Mouse (Mus musculus): Measurements from ENCODE around the gene Aunip. TPM values are rescaled to one million over a fixed set of nuclear protein-coding genes. Genes with fewer than 3 reads are reported as not detected.

The Aunip gene
- polyA plus RNA-seq, 1 experiment from 2014 or later: 14.6 TPM

- H3K4me1 ChIP-seq (ENCODE audit: control insufficient read depth, insufficient read depth, low read length): peaks cover 5% of the 10 kb centered on the region; the same call in 1 of the 2 replicates
- H3K36me3 ChIP-seq (ENCODE audit: control insufficient read depth, insufficient read depth, low read length): peaks cover 17% of the 10 kb centered on the region
- H3K4me2 ChIP-seq (ENCODE audit: low read depth, low read length): peak overlapping the region; percentile 97
- 44% methylated on average over 3 of the region's 3 CpGs for WGBS
- peak overlapping the region; percentile 45; the same call in 1 of the 2 replicates for H3K9ac ChIP-seq (ENCODE audit: low read depth, low read length)
- no peaks in the 10 kb centered on the region for H3K9me3 ChIP-seq (ENCODE audit: control insufficient read depth, low read length)
- H3K27me3 ChIP-seq (replicated peaks; ENCODE audit: control insufficient read depth, insufficient read depth, low read length): no peaks in the 10 kb centered on the region
- no peak for ATAC-seq
- H3K4me3 ChIP-seq (ENCODE audit: low read length): peak overlapping the region; percentile 94
- no peak overlapping the region for H3K27ac ChIP-seq (ENCODE audit: low read length)
Measured at GRCm38 (mm10) chr4:134469985-134470384, 40.8 kb upstream of the Aunip start.

GRCm38 (mm10) chr4:134471469-134471868, 39.3 kb upstream of the Aunip start:
- Histone ChIP-seq H3K9ac (ENCODE audit: low read depth, low read length) (no peak overlapping the region), H3K4me1 (ENCODE audit: control insufficient read depth, insufficient read depth, low read length) (peaks cover 5% of the 10 kb centered on the region; the same call in 1 of the 2 replicates), H3K36me3 (ENCODE audit: control insufficient read depth, insufficient read depth, low read length) (peaks cover 24% of the 10 kb centered on the region), H3K27me3 (replicated peaks; ENCODE audit: control insufficient read depth, insufficient read depth, low read length) (no peaks in the 10 kb centered on the region), H3K27ac (ENCODE audit: low read length) (no peak overlapping the region), H3K4me3 (ENCODE audit: low read length) (no peak overlapping the region), H3K9me3 (ENCODE audit: control insufficient read depth, low read length) (no peaks in the 10 kb centered on the region), H3K4me2 (ENCODE audit: low read depth, low read length) (no peak overlapping the region)
- ATAC-seq: no peak

DNA sequence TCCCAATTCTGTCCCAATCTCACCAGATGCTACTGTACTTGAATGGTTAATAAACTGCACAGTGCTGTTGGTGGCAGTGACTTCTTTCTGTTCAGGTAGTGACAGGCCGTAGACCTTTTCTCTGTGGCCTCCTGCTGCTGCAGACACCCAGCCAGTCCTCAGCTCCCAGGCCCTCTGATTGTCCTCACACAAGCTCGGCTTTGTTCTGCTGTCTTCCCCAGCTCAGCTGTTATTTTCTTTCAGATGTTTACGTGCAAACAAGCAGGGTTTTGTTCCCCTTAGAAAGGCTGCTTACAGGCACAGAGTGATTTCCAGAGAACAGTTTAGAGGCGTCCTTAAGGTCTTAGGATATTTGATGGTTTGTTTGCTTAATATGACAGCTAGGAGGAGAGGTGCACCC, 37.0 kb upstream of the Aunip start:
- H3K27ac ChIP-seq (ENCODE audit: low read length): no peak overlapping the region
- H3K4me3 ChIP-seq (ENCODE audit: low read length): no peak overlapping the region
- WGBS: 66% methylated on average over 4 of the region's 4 CpGs
- no peaks in the 10 kb centered on the region for H3K9me3 ChIP-seq (ENCODE audit: control insufficient read depth, low read length)
- peaks cover 28% of the 10 kb centered on the region for H3K36me3 ChIP-seq (ENCODE audit: control insufficient read depth, insufficient read depth, low read length)
- H3K4me2 ChIP-seq (ENCODE audit: low read depth, low read length): no peak overlapping the region
- H3K27me3 ChIP-seq (replicated peaks; ENCODE audit: control insufficient read depth, insufficient read depth, low read length): no peaks in the 10 kb centered on the region
- ATAC-seq: no peak
- H3K4me1 ChIP-seq (ENCODE audit: control insufficient read depth, insufficient read depth, low read length): 0 out of 2 replicates have a peak, but pooled peaks cover 3% of the 10 kb centered on the region
- H3K9ac ChIP-seq (ENCODE audit: low read depth, low read length): no peak overlapping the region

GRCm38 (mm10) chr4:134474240-134474639, 36.6 kb upstream of the Aunip start:
- Histone ChIP-seq H3K9ac (ENCODE audit: low read depth, low read length) (no peak overlapping the region), H3K27me3 (replicated peaks; ENCODE audit: control insufficient read depth, insufficient read depth, low read length) (no peaks in the 10 kb centered on the region), H3K27ac (ENCODE audit: low read length) (peak overlapping the region; percentile 14; the same call in 1 of the 2 replicates), H3K4me3 (ENCODE audit: low read length) (no peak overlapping the region), H3K4me2 (ENCODE audit: low read depth, low read length) (no peak overlapping the region), H3K36me3 (ENCODE audit: control insufficient read depth, insufficient read depth, low read length) (peaks cover 28% of the 10 kb centered on the region), H3K9me3 (ENCODE audit: control insufficient read depth, low read length) (no peaks in the 10 kb centered on the region), H3K4me1 (ENCODE audit: control insufficient read depth, insufficient read depth, low read length) (0 out of 2 replicates have a peak, but pooled peaks cover 3% of the 10 kb centered on the region)
- WGBS: 65% methylated on average over 8 of the region's 8 CpGs
- ATAC-seq: no peak

GRCm38 (mm10) chr4:134476899-134477298, 33.9 kb upstream of the Aunip start:
- no peak overlapping the region for H3K4me2 ChIP-seq (ENCODE audit: low read depth, low read length)
- H3K4me3 ChIP-seq (ENCODE audit: low read length): no peak overlapping the region
- H3K27ac ChIP-seq (ENCODE audit: low read length): no peak overlapping the region
- WGBS: 89% methylated on average over 8 of the region's 8 CpGs
- ATAC-seq: no peak
- no peaks in the 10 kb centered on the region for H3K27me3 ChIP-seq (replicated peaks; ENCODE audit: control insufficient read depth, insufficient read depth, low read length)
- no peaks in the 10 kb centered on the region for H3K9me3 ChIP-seq (ENCODE audit: control insufficient read depth, low read length)
- H3K9ac ChIP-seq (ENCODE audit: low read depth, low read length): no peak overlapping the region
- H3K36me3 ChIP-seq (ENCODE audit: control insufficient read depth, insufficient read depth, low read length): peaks cover 21% of the 10 kb centered on the region
- H3K4me1 ChIP-seq (ENCODE audit: control insufficient read depth, insufficient read depth, low read length): no peaks in the 10 kb centered on the region

GRCm38 (mm10) chr4:134478031-134478430, 32.8 kb upstream of the Aunip start:
- Histone ChIP-seq H3K4me3 (ENCODE audit: low read length) (no peak overlapping the region), H3K9ac (ENCODE audit: low read depth, low read length) (no peak overlapping the region), H3K27me3 (replicated peaks; ENCODE audit: control insufficient read depth, insufficient read depth, low read length) (no peaks in the 10 kb centered on the region), H3K27ac (ENCODE audit: low read length) (no peak overlapping the region), H3K9me3 (ENCODE audit: control insufficient read depth, low read length) (no peaks in the 10 kb centered on the region), H3K4me1 (ENCODE audit: control insufficient read depth, insufficient read depth, low read length) (no peaks in the 10 kb centered on the region), H3K4me2 (ENCODE audit: low read depth, low read length) (no peak overlapping the region), H3K36me3 (ENCODE audit: control insufficient read depth, insufficient read depth, low read length) (peaks cover 17% of the 10 kb centered on the region)
- ATAC-seq: peak; percentile 72
- WGBS: 5% methylated on average over 9 of the region's 9 CpGs

DNA sequence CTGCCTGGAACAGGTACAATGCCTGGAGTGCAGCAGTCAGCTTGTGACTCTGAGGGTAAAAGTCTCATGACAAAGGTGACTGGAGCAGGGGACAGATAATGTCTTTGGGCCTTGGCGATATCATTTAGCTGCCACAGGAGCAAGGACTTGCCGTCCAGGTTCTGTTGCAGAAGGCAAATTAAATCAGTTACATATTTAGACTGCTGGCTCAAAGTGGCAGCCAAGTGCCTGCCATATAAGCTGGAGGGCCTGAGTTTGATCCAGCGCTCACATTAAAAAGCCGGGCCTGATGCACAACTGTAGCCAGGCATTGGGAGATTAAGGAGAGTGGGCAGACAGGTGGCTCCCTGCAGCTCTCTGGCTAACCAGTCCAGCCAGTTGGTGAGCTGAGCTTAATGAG, 31.0 kb upstream of the Aunip start:
- no peaks in the 10 kb centered on the region for H3K27me3 ChIP-seq (replicated peaks; ENCODE audit: control insufficient read depth, insufficient read depth, low read length)
- ATAC-seq: no peak
- no peaks in the 10 kb centered on the region for H3K4me1 ChIP-seq (ENCODE audit: control insufficient read depth, insufficient read depth, low read length)
- H3K27ac ChIP-seq (ENCODE audit: low read length): no peak overlapping the region
- H3K4me2 ChIP-seq (ENCODE audit: low read depth, low read length): no peak overlapping the region
- 83% methylated on average over 4 of the region's 4 CpGs for whole genome bisulfite sequencing
- peaks cover 11% of the 10 kb centered on the region for H3K36me3 ChIP-seq (ENCODE audit: control insufficient read depth, insufficient read depth, low read length)
- H3K4me3 ChIP-seq (ENCODE audit: low read length): no peak overlapping the region
- H3K9me3 ChIP-seq (ENCODE audit: control insufficient read depth, low read length): no peaks in the 10 kb centered on the region
- no peak overlapping the region for H3K9ac ChIP-seq (ENCODE audit: low read depth, low read length)

- Histone ChIP-seq H3K9me3 (ENCODE audit: control insufficient read depth, low read length) (no peaks in the 10 kb centered on the region), H3K27ac (ENCODE audit: low read length) (no peak overlapping the region), H3K4me1 (ENCODE audit: control insufficient read depth, insufficient read depth, low read length) (no peaks in the 10 kb centered on the region), H3K4me3 (ENCODE audit: low read length) (no peak overlapping the region), H3K27me3 (replicated peaks; ENCODE audit: control insufficient read depth, insufficient read depth, low read length) (no peaks in the 10 kb centered on the region), H3K36me3 (ENCODE audit: control insufficient read depth, insufficient read depth, low read length) (peaks cover 5% of the 10 kb centered on the region), H3K9ac (ENCODE audit: low read depth, low read length) (no peak overlapping the region), H3K4me2 (ENCODE audit: low read depth, low read length) (no peak overlapping the region)
- ATAC-seq: peak; percentile 38; the same call in 1 of the 2 replicates
- 18% methylated on average over 6 of the region's 6 CpGs for WGBS
Measured at GRCm38 (mm10) chr4:134480864-134481263, 29.9 kb upstream of the Aunip start.

DNA sequence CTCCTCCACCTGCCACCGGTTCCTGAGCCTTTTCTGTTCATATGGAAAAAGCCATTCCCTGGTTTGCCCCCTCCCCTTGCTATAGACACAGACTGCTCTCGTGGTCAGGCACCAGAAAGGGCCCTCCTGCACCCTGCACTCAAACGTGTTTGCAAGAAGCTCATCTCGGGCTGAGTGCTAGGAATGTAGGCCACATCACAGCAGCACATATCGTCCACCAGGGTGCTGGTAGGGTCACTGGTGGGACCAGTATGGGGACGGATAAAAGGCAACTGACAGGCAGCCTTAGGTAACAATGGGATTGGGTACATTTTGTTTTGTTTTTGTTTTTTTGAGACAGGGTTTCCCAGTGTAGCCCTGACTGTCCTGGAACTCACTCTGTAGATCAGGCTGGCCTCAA, 29.5 kb upstream of the Aunip start:
- no peak for ATAC-seq
- Histone ChIP-seq H3K27ac (ENCODE audit: low read length) (no peak overlapping the region), H3K9ac (ENCODE audit: low read depth, low read length) (no peak overlapping the region), H3K9me3 (ENCODE audit: control insufficient read depth, low read length) (no peaks in the 10 kb centered on the region), H3K4me2 (ENCODE audit: low read depth, low read length) (no peak overlapping the region), H3K27me3 (replicated peaks; ENCODE audit: control insufficient read depth, insufficient read depth, low read length) (no peaks in the 10 kb centered on the region), H3K36me3 (ENCODE audit: control insufficient read depth, insufficient read depth, low read length) (peaks cover 5% of the 10 kb centered on the region), H3K4me1 (ENCODE audit: control insufficient read depth, insufficient read depth, low read length) (no peaks in the 10 kb centered on the region), H3K4me3 (ENCODE audit: low read length) (no peak overlapping the region)
- 54% methylated on average over 6 of the region's 6 CpGs for WGBS

DNA sequence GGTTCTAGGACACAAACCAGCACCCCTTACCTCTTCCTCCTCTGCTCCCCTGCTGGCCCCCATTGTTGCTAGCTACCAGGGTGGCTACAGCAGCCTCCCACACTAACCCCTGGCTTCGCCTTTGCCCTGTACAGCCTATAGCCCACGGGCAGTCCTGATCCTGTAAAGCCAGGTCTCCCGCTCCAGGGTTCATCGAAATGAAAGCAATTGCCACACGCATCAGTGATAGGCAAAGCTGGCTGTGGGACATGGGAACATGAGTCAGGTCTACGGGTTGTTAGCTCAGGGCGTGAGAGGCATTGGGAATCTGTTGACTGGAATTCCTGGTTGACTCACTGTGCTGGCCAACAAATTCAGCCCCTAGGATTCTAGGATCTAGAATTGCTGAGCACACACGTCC, 28.4 kb upstream of the Aunip start:
- 66% methylated on average over 8 of the region's 8 CpGs for WGBS
- no peaks in the 10 kb centered on the region for H3K9me3 ChIP-seq (ENCODE audit: control insufficient read depth, low read length)
- H3K36me3 ChIP-seq (ENCODE audit: control insufficient read depth, insufficient read depth, low read length): no peaks in the 10 kb centered on the region
- H3K27ac ChIP-seq (ENCODE audit: low read length): no peak overlapping the region
- no peak for ATAC-seq
- no peak overlapping the region for H3K4me3 ChIP-seq (ENCODE audit: low read length)
- H3K4me1 ChIP-seq (ENCODE audit: control insufficient read depth, insufficient read depth, low read length): no peaks in the 10 kb centered on the region
- H3K4me2 ChIP-seq (ENCODE audit: low read depth, low read length): no peak overlapping the region
- H3K27me3 ChIP-seq (replicated peaks; ENCODE audit: control insufficient read depth, insufficient read depth, low read length): no peaks in the 10 kb centered on the region
- H3K9ac ChIP-seq (ENCODE audit: low read depth, low read length): no peak overlapping the region

Measured in intestine, embryonic 16.5 days (tissue).